Mouse (Mus musculus) T-helper 2 cell (primary cell): ENCODE measurements around the gene Gm11115.

ENCODE experiments used
- in situ Hi-C: fragments of 300-600 bp; cut with MboI, MseI; formaldehyde crosslinking; loops from one replicate; pipeline ENCODE4 v1.15.1; 2025; ENCODE audit warnings: high pct_unique_total_duplicates

Gene Gm11115

DNA sequence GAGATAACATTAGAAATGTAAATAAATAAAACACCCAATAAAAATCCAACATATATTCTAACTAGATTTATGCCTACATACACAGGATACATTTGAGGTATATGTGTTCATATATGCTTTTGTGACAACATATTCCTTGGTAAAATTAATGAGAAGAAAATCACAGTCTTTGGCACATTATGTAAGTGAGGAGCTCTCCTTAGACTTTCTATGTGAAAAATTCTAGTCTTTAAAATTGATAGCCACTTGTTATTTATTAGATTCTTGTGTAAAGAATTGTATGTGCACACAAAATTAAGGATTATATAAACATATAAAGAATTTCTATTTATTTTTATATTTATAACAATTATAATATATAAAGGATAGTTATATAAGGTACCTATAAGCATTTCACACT is at the start of gene Gm11115:
Gene Gm11115 (minus strand): TSS at position 101 of the 400 bp plus-strand sequence.
- in situ Hi-C loops, result no loop called here

DNA sequence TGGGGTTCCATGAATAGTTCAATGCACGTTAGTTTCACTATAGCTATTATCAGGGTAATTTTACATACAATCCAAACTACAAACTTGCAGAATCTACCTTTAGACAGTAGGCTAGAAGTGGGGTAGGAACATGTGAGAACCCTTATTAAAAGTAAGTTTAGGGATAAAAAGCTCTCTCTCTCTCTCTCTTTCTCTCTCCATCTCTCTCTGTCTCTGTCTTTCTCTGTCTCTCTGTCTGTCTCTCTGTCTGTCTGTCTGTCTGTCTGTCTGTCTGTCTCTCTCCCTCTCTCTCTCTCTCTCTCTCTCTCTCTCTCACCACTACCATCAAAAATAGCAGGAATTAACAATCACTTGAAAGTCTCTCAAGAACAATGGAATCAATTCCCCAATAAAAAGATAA is 42.5 kb downstream of the Gm11115 start, which contains the start of gene Gm11116:
Gene Gm11116 (minus strand): TSS at position 101 of the 400 bp plus-strand sequence.
- in situ Hi-C loops, result loop anchor here (10.0 kb wide), 1 partner anchor 1313 kb away; no protein-coding TSS in a partner anchor
